ENCODE assay signal across 9 mouse cellular contexts in genomic region chr9:29145901-29146300, GRCm38 (mm10).
DNase-seq lines count a peak whose midpoint lies in the region; ATAC-seq lines count a peak whose summit lies in the region.
"Had no signal": no experiment of that assay in that cellular context is flagged by ENCODE, and none has a peak within 500 bp of the region (broad histone marks: within the 10 kb centered on the region; RNA-seq: fewer than 3 reads in every experiment).

No protein-coding gene starts in this region.

- peak; percentile 73 for DNase-seq in forebrain, embryonic 11.5 days (ENCODE audit: low spot score)
- peak; percentile 7 for DNase-seq in urinary bladder, postnatal 25 days (ENCODE audit: low spot score)
- DNase-seq in urinary bladder, postnatal 10 days (ENCODE audit: low spot score), result no peak
- DNase-seq in kidney, postnatal 36 days, result peak; percentile 52 to 65
- no peak for DNase-seq in frontal cortex, postnatal 10 days (ENCODE audit: low spot score in 2 of 2)
- no peak for DNase-seq in left cerebral cortex, adult 8-10 months (ENCODE audit: low spot score in 2 of 2)
- no peak for DNase-seq in thymus, adult 18-20 months

- H3K9me3 ChIP-seq in forebrain, embryonic 11.5 days (ENCODE audit: control insufficient read depth, low read length), result no peaks in the 10 kb centered on the region
- H3K9me3 ChIP-seq in forebrain, embryonic 12.5 days, result no peaks in the 10 kb centered on the region
- H3K9me3 ChIP-seq: limb, embryonic 13.5 days had no signal

- H3K36me3 ChIP-seq in forebrain, embryonic 11.5 days (ENCODE audit: control insufficient read depth, insufficient read depth, low read length), result no peaks in the 10 kb centered on the region
- no peaks in the 10 kb centered on the region for H3K36me3 ChIP-seq in forebrain, embryonic 12.5 days (replicated peaks)
- H3K36me3 ChIP-seq: limb, embryonic 13.5 days had no signal

- WGBS in forebrain, embryonic 11.5 days, result 7% methylated on average over 4 of the region's 4 CpGs
- WGBS in forebrain, embryonic 12.5 days, result 14% methylated on average over 4 of the region's 4 CpGs

- no peak overlapping the region for H3K4me2 ChIP-seq in forebrain, embryonic 11.5 days (ENCODE audit: low read depth, low read length, severe bottlenecking)
- no peak overlapping the region for H3K4me2 ChIP-seq in forebrain, embryonic 12.5 days
- H3K4me2 ChIP-seq: limb, embryonic 13.5 days had no signal

- H3K9ac ChIP-seq in forebrain, embryonic 11.5 days (ENCODE audit: low read length), result no peak overlapping the region
- H3K9ac ChIP-seq in forebrain, embryonic 12.5 days, result no peak overlapping the region
- H3K9ac ChIP-seq: limb, embryonic 13.5 days had no signal

- ATAC-seq in forebrain, embryonic 11.5 days (replicated peaks; ENCODE audit: low FRiP score), result no peak
- ATAC-seq in forebrain, embryonic 12.5 days (ENCODE audit: low FRiP score), result no peak

- H3K27ac ChIP-seq in forebrain, embryonic 11.5 days (ENCODE audit: low read depth, low read length), result no peak overlapping the region
- no peak overlapping the region for H3K27ac ChIP-seq in forebrain, embryonic 12.5 days
- H3K27ac ChIP-seq: limb, embryonic 13.5 days had no signal

- no peaks in the 10 kb centered on the region for H3K4me1 ChIP-seq in forebrain, embryonic 11.5 days (replicated peaks; ENCODE audit: control insufficient read depth, insufficient read depth, low read length)
- H3K4me1 ChIP-seq in forebrain, embryonic 12.5 days, result no peaks in the 10 kb centered on the region
- H3K4me1 ChIP-seq: limb, embryonic 13.5 days had no signal

- no peaks in the 10 kb centered on the region for H3K27me3 ChIP-seq in forebrain, embryonic 11.5 days (ENCODE audit: control insufficient read depth, insufficient read depth, low read length)
- H3K27me3 ChIP-seq in forebrain, embryonic 12.5 days, result no peaks in the 10 kb centered on the region
- H3K27me3 ChIP-seq: limb, embryonic 13.5 days had no signal

- H3K4me3 ChIP-seq in forebrain, embryonic 11.5 days (ENCODE audit: low read depth, low read length), result no peak overlapping the region
- H3K4me3 ChIP-seq in forebrain, embryonic 12.5 days (replicated peaks), result no peak overlapping the region
- H3K4me3 ChIP-seq: limb, embryonic 13.5 days had no signal

Comparison
In these comparisons a context has a peak if more than half of its experiments do, and no peak if none do; other contexts are left out.
1. DNase-seq: peak in forebrain, embryonic 11.5 days (single experiment), urinary bladder, postnatal 25 days (single experiment) and kidney, postnatal 36 days (2 of 2); none in urinary bladder, postnatal 10 days (single experiment), frontal cortex, postnatal 10 days (0 of 2), left cerebral cortex, adult 8-10 months (0 of 2) and thymus, adult 18-20 months (0 of 2).